Mouse (Mus musculus): ENCODE results near the gene Exosc3.
"Not testable (repeated sequence)": the region's sequence is repeated elsewhere in the genome, so short reads cannot be mapped to it uniquely, and the experiment has no call there.

The Exosc3 gene

GRCm38 (mm10) chr4:45342286-45343155 lies at the start of gene Exosc3:
Gene Exosc3 (minus strand): TSS chr4:45342732.
- DNase-seq (ENCODE audit: low read depth, low spot score), result no peak

- DNase-seq (ENCODE audit: low read depth, low spot score), result no peak
These were observed 49.6 kb upstream of the Exosc3 start for GRCm38 (mm10) chr4:45392099-45392498.

- not testable (repeated sequence) for DNase-seq (ENCODE audit: low read depth, low spot score)
These were observed 44.8 kb upstream of the Exosc3 start for GRCm38 (mm10) chr4:45387296-45387695.

DNA sequence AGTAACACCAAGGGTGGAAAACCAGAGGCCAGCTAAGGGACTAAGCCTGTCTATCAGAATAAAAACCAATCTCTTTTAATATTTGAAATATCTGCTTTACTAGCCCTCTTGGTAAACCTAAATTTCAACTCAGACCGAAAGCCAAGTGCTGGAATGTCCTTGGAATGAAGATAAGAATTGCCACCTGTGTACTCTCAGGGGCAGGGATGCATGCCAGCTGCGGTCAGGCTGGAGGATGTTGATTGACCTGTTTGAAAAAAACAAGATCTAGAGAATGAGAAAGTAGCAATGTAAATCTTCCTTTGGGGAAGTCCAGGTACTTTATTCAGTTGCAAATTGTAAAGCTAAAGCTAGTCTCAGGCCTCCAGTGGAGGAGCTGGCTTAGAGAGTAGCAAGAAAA lies 39.6 kb upstream of the Exosc3 start:
- DNase-seq (ENCODE audit: low read depth, low spot score), result not testable (repeated sequence)

DNA sequence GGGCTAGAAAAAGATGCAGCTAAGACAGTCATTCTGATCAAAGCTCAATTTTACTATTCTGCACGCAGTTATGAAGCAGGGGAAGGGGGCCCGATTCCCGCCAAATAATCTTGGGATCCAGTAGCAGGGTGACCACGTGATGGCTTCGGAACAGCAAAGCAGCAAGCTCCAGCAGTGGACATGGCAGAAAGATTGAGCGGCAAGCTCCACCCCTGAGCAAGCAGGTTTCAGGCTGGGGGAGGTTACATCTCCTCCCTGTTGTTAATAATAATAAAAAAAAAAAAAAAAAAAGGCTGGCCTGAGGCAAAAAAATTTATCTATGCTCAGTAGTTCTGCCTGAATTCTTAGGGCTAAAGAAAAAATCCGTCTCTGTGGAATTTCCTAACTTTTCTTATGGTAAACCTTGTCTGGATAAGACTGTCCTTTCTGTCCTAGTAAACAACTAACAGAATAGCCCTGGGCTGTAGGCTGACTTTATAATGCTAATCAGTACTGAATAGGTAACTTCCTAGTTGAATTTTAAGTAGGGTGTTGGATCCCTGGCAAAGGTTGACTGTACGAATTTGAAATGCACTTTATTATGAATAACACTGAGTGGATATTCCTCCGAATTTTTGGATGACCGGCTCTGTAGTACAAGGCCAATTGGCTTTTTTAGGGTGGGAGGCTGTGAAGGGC lies 38.5 kb upstream of the Exosc3 start:
- DNase-seq (ENCODE audit: low read depth, low spot score), result peak; percentile 35

- no peak for DNase-seq (ENCODE audit: low read depth, low spot score)
These were observed 34.0 kb upstream of the Exosc3 start for GRCm38 (mm10) chr4:45376573-45376972.

DNA sequence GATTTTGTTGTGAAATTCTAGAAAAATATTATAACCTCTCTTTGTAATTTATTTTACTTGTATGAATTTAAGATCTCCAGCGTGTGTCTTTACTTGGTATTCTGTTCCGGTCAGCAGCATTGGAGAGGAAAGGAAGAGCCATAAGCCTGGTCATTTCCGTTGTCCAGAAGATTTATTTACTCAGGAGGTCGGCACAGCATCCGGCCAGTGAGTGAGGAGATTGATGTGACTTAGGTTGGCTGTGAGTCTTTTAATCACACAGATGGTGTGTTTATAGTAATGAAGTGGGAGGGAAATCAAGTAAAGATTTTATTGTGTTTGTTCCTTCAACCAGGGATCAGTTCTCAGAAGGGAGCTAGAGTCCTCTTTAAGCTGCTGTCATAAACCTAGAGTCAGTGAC lies 32.3 kb upstream of the Exosc3 start:
- DNase-seq (ENCODE audit: low read depth, low spot score), result no peak

DNA sequence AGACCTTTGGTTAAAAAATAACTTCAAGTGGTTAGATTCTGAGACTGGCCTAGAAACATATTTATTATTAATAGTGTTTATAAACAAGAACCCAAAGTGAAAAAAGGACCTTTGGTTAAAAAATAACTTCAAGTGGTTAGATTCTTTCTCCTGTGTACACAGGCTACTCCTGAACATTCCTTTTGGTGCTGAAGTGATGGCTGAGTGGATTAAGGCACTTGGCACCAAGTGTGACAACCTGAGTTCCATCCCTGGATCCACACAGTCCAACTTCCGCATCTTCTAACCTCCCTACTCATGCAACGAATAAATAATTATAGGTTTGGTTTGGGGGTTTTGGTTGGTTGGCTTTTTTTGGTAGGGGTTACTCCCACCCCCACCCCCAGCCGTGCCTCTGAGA lies 28.7 kb upstream of the Exosc3 start:
- no peak for DNase-seq (ENCODE audit: low read depth, low spot score)

- DNase-seq (ENCODE audit: low read depth, low spot score), result no peak
These were observed 14.1 kb upstream of the Exosc3 start for GRCm38 (mm10) chr4:45356653-45357052.

DNA sequence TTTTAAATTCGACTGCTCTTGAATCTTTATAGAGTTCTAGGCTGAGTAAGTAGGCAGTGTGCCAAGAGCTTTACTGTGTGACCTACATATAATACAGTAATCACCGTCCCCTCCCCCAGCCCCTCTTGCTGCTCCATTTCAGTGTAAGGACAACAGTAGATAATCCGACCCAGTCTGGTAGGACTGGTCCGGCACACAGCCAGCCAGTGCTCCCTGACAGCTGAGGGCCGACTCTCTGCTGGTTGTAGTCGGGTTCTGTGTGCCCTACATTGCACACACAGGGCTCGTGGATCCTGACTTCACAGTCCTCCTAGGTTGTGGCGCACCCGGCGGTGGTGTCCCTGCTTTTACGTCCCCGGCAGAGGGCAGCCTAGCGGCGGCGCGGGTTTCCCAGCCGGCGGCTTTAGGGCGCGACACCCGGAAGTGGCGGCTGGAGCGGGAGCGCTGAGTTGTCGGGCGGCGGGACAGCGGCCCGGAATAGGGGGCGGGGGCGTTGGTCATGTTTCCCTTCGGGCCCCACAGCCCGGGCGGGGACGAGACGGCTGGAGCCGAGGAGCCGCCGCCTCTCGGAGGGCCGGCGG lies 773 bp downstream of the Exosc3 start, which contains the start of gene Dcaf10:
TSS of gene Dcaf10 (plus strand) at position 433 of the 581 bp plus-strand sequence.
- DNase-seq (ENCODE audit: low read depth, low spot score), result peak; percentile 89

DNA sequence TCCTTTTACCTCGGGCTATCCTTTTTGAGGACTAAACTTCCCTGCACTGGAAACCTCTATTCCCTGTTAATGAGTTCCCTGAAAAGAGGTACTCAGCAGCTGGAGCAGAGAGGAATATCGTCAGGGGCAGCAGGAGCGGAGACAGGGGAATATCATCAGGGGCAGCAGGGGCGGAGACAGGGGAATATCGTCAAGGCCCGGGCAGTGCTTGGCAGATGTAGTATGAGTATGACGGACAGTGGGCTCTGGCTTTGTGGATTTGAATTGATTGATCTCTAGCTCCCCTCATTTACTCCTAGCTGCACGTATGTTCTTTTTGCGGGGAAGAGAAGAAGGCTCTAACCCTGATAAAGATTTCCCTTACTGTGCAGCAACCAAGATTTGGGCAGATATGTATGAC lies 1.3 kb downstream of the Exosc3 start:
- no peak for DNase-seq (ENCODE audit: low read depth, low spot score)

- DNase-seq (ENCODE audit: low read depth, low spot score), result no peak
These were observed 10.1 kb downstream of the Exosc3 start for GRCm38 (mm10) chr4:45332466-45332865.

GRCm38 (mm10) chr4:45331139-45331538 lies 11.4 kb downstream of the Exosc3 start:
- no peak for DNase-seq (ENCODE audit: low read depth, low spot score)

GRCm38 (mm10) chr4:45320159-45320816 lies 22.2 kb downstream of the Exosc3 start:
- peak; percentile 69 for DNase-seq (ENCODE audit: low read depth, low spot score)

- no peak for DNase-seq (ENCODE audit: low read depth, low spot score)
These were observed 31.5 kb downstream of the Exosc3 start for GRCm38 (mm10) chr4:45311056-45311455.

GRCm38 (mm10) chr4:45308606-45309005 lies 33.9 kb downstream of the Exosc3 start:
- no peak for DNase-seq (ENCODE audit: low read depth, low spot score)

DNA sequence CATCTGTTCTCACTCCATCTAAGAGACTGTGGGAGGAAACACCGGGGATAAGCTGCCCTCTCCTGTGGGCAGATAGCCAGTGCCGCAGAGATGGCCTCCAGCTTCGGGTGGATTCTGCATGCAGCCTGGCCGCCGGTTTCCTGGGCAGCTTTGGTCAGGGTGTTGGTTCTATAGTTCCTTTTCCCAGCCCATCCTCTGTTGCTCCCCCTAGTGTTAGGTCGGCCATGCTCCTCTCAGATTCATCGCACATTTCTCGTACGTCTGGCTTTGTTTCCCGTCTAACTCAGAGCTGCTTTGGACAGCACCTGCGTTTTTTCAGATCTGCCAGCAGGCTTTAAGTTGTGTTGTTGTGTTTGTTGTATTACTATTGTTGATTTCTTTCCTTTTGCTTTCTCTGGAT lies 34.5 kb downstream of the Exosc3 start:
- peak; percentile 68 for DNase-seq (ENCODE audit: low read depth, low spot score)

DNA sequence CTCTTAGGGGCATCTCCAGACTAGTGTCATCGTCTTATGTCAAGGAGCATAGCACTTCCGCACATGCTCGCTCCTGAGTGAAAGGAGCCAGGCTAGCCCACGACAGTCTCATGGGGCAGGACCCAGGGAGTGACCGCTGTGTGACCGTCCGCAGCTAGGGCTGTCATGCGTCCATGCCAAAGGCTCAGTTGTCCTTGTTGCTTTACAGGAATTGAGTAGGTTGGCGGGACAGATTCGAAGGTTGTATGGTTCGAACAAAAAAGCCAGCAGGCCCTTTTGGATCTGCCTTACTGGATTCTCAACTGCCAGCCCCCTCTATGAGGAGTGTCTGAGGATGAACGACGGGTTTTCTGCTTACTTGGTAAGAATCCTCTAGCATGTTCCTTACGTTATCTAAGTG lies 37.0 kb downstream of the Exosc3 start:
- DNase-seq (ENCODE audit: low read depth, low spot score), result no peak

GRCm38 (mm10) chr4:45296662-45297564 lies 45.6 kb downstream of the Exosc3 start, which contains the start of gene Trmt10b:
Gene Trmt10b (plus strand): TSS chr4:45297127.
- DNase-seq (ENCODE audit: low read depth, low spot score), result peak; percentile 83

DNA sequence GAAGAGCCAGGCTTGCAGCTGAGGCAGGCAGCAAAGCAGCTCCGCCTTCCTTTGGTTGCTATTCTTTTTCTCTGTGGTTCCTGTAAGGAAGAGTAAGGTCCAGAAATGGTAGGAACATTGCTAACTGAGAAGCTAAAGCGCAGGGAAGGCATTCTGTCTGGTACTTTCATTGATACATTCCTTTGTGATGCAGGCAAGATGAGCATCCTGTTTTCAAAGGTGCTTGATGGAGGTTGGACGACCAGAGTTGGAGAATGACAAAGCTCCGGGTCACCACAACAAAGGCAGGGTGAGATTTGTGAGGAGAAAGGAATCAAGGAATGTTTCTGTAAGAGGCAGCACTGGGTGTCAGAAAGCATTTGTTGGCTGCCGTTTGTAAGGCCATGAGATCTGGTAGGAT lies 54.6 kb downstream of the Exosc3 start:
- DNase-seq (ENCODE audit: low read depth, low spot score), result peak; percentile 78

DNA sequence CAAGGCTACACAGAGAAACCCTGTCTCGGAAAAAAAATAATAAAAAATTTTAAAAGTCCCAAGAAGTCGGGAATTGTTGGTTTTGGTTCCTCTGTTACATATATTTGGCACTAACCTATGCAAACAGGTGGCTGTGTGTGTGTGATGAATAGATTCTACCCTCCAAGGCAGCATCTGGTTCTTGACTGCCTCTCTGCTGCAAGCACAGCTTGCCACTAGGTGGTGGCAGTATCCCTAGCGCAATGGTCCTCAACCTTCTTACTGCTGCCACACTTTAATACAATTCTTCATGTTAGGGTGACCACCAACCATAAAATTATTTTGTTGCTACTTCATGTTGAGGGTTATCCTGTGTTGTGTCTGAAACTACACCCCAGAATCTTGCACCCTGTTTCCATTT lies 56.2 kb downstream of the Exosc3 start:
- DNase-seq (ENCODE audit: low read depth, low spot score), result peak; percentile 36

Measured in ES-CJ7 (cell line).